Mouse (Mus musculus) liver, embryonic 15.5 days (tissue): ENCODE measurements around the gene Pecam1. TPM values are rescaled to one million over a fixed set of nuclear protein-coding genes. Genes with fewer than 3 reads are reported as not detected.

ENCODE experiments used
- ATAC-seq: fragments of 200-750 bp; cut with Nextera tagmentation; 2 replicates; pipeline ENCODE4 v1.8.0; 2017; ENCODE audit warnings: moderate number of reproducible peaks, mild to moderate bottlenecking, moderate library complexity; ENCODE audit not compliant: insufficient read depth
- H3K27ac ChIP-seq: fragments of 300-500 bp; sonication (generic); replicated peaks from 2 replicates; pipeline ENCODE4 v1.5.1; 2015; ENCODE audit warnings: mild to moderate bottlenecking, inconsistent platforms
- H3K27me3 ChIP-seq: fragments of 300-500 bp; sonication (generic); 2 replicates; pipeline ENCODE4 v1.6.1; 2015; ENCODE audit warnings: mild to moderate bottlenecking, inconsistent platforms
- H3K36me3 ChIP-seq: fragments of 300-500 bp; sonication (generic); replicated peaks from 2 replicates; pipeline ENCODE4 v1.6.1; 2015; ENCODE audit warnings: moderate library complexity, mild to moderate bottlenecking, inconsistent platforms
- H3K4me1 ChIP-seq: fragments of 300-500 bp; sonication (generic); replicated peaks from 2 replicates; pipeline ENCODE4 v1.6.1; 2015; ENCODE audit warnings: inconsistent platforms
- H3K4me2 ChIP-seq: fragments of 300-500 bp; sonication (generic); 2 replicates; pipeline ENCODE4 v1.6.1; 2015; ENCODE audit warnings: moderate library complexity, mild to moderate bottlenecking, inconsistent platforms
- H3K4me3 ChIP-seq: fragments of 300-500 bp; sonication (generic); replicated peaks from 2 replicates; pipeline ENCODE4 v1.5.1; 2015; ENCODE audit warnings: mild to moderate bottlenecking, inconsistent platforms
- H3K9ac ChIP-seq: fragments of 300-500 bp; sonication (generic); 2 replicates; pipeline ENCODE4 v1.6.1; 2015; ENCODE audit warnings: moderate library complexity, mild to moderate bottlenecking, inconsistent platforms
- H3K9me3 ChIP-seq: fragments of 300-500 bp; sonication (generic); replicated peaks from 2 replicates; pipeline ENCODE4 v1.6.1; 2016; ENCODE audit warnings: inconsistent platforms
- WGBS: fragments of 180-500 bp; shearing (Covaris S2); methylation state at CpG from one replicate; pipeline ENCODE4 v1.1.7; 2015; ENCODE audit warnings: mixed read lengths; ENCODE audit not compliant: insufficient replicate concordance; 5-methylcytosine and 5-hydroxymethylcytosine counted together
- polyA plus RNA-seq: library from polyadenylated mRNA; unstranded; fragments of >200 nt; fragmentation: Nextera tagmentation; extraction: Ambion mirVana; gene quantifications from 2 replicates; pipeline ENCODE4 v1.2.1, GENCODE M21; 2015

Gene Pecam1
- polyA plus RNA-seq, 1 experiment from 2014 or later = 7.0 TPM

- Histone ChIP-seq H3K4me3 (no peak overlapping the region), H3K4me1 (no peaks in the 10 kb centered on the region), H3K9me3 (no peaks in the 10 kb centered on the region), H3K36me3 (peaks cover 90% of the 10 kb centered on the region), H3K9ac (no peak overlapping the region), H3K27ac (no peak overlapping the region), H3K27me3 (no peaks in the 10 kb centered on the region), H3K4me2 (no peak overlapping the region)
- peak; percentile 23; the same call in 1 of the 2 replicates for ATAC-seq
- WGBS = 63% methylated on average over 9 of the region's 9 CpGs
These were observed 20.0 kb upstream of the Pecam1 start for GRCm38 (mm10) chr11:106770195-106770974.

GRCm38 (mm10) chr11:106767516-106767915 lies 17.1 kb upstream of the Pecam1 start:
- WGBS = 79% methylated on average over 4 of the region's 4 CpGs
- ATAC-seq = no peak

GRCm38 (mm10) chr11:106766611-106767162 lies 16.3 kb upstream of the Pecam1 start:
- H3K36me3 ChIP-seq = peaks cover 59% of the 10 kb centered on the region
- H3K27me3 ChIP-seq = no peaks in the 10 kb centered on the region
- H3K9ac ChIP-seq = no peak overlapping the region
- H3K27ac ChIP-seq = no peak overlapping the region
- H3K4me2 ChIP-seq = no peak overlapping the region
- no peak for ATAC-seq
- no peak overlapping the region for H3K4me3 ChIP-seq
- H3K9me3 ChIP-seq = no peaks in the 10 kb centered on the region
- 77% methylated on average over 4 of the region's 4 CpGs for WGBS
- peaks cover 20% of the 10 kb centered on the region for H3K4me1 ChIP-seq

More at GRCm38 (mm10) chr11:106767516-106767915, 17.1 kb upstream of the Pecam1 start:
- no peaks in the 10 kb centered on the region for H3K27me3 ChIP-seq
- H3K9ac ChIP-seq = no peak overlapping the region
- peaks cover 15% of the 10 kb centered on the region for H3K4me1 ChIP-seq
- peaks cover 66% of the 10 kb centered on the region for H3K36me3 ChIP-seq
- no peak overlapping the region for H3K4me3 ChIP-seq
- H3K9me3 ChIP-seq = no peaks in the 10 kb centered on the region
- no peak overlapping the region for H3K27ac ChIP-seq
- H3K4me2 ChIP-seq = no peak overlapping the region

GRCm38 (mm10) chr11:106762800-106763185 lies 12.4 kb upstream of the Pecam1 start:
- peaks cover 21% of the 10 kb centered on the region for H3K4me1 ChIP-seq
- H3K4me2 ChIP-seq = no peak overlapping the region
- no peak for ATAC-seq
- H3K36me3 ChIP-seq = peaks cover 27% of the 10 kb centered on the region
- H3K9ac ChIP-seq = no peak overlapping the region
- peak overlapping the region; percentile 68 for H3K27ac ChIP-seq
- H3K9me3 ChIP-seq = no peaks in the 10 kb centered on the region
- WGBS = 45% methylated on average over 9 of the region's 9 CpGs
- H3K27me3 ChIP-seq = no peaks in the 10 kb centered on the region
- H3K4me3 ChIP-seq = no peak overlapping the region

- Histone ChIP-seq H3K27ac (peak overlapping the region; percentile 68), H3K4me3 (no peak overlapping the region), H3K9me3 (no peaks in the 10 kb centered on the region), H3K4me1 (peaks cover 24% of the 10 kb centered on the region), H3K27me3 (no peaks in the 10 kb centered on the region), H3K4me2 (no peak overlapping the region), H3K9ac (no peak overlapping the region), H3K36me3 (peaks cover 22% of the 10 kb centered on the region)
- ATAC-seq = peak; percentile 35; the same call in 1 of the 2 replicates
- 12% methylated on average over 5 of the region's 5 CpGs for WGBS
These were observed 11.8 kb upstream of the Pecam1 start for GRCm38 (mm10) chr11:106762139-106762799.

- H3K4me1 ChIP-seq = peaks cover 24% of the 10 kb centered on the region
- H3K9ac ChIP-seq = no peak overlapping the region
- H3K27ac ChIP-seq = no peak overlapping the region
- H3K4me2 ChIP-seq = no peak overlapping the region
- no peaks in the 10 kb centered on the region for H3K9me3 ChIP-seq
- ATAC-seq = no peak
- H3K27me3 ChIP-seq = no peaks in the 10 kb centered on the region
- H3K36me3 ChIP-seq = 0 out of 2 replicates have a peak, but pooled peaks cover 6% of the 10 kb centered on the region
- no peak overlapping the region for H3K4me3 ChIP-seq
- 75% methylated on average over 5 of the region's 5 CpGs for WGBS
These were observed 10.1 kb upstream of the Pecam1 start for GRCm38 (mm10) chr11:106760511-106760910.

- Histone ChIP-seq H3K27me3 (no peaks in the 10 kb centered on the region), H3K36me3 (no peaks in the 10 kb centered on the region), H3K4me1 (peaks cover 17% of the 10 kb centered on the region), H3K9ac (no peak overlapping the region), H3K9me3 (no peaks in the 10 kb centered on the region), H3K27ac (no peak overlapping the region; the same call in 1 of the 2 replicates), H3K4me2 (peak overlapping the region; percentile 21; the same call in 1 of the 2 replicates), H3K4me3 (no peak overlapping the region)
- WGBS = 53% methylated on average over 3 of the region's 3 CpGs
- ATAC-seq = no peak
These were observed 8.6 kb upstream of the Pecam1 start for GRCm38 (mm10) chr11:106759028-106759427.

- ATAC-seq = no peak
- Histone ChIP-seq H3K9ac (no peak overlapping the region), H3K4me2 (no peak overlapping the region), H3K27me3 (peaks cover 11% of the 10 kb centered on the region), H3K4me3 (no peak overlapping the region), H3K36me3 (no peaks in the 10 kb centered on the region), H3K4me1 (peaks cover 16% of the 10 kb centered on the region), H3K27ac (no peak overlapping the region), H3K9me3 (no peaks in the 10 kb centered on the region)
- WGBS = 40% methylated on average over 5 of the region's 5 CpGs
These were observed 5.2 kb upstream of the Pecam1 start for GRCm38 (mm10) chr11:106755583-106755982.

GRCm38 (mm10) chr11:106753314-106753713 lies 2.9 kb upstream of the Pecam1 start:
- 54% methylated on average over 6 of the region's 6 CpGs for WGBS
- Histone ChIP-seq H3K36me3 (no peaks in the 10 kb centered on the region), H3K4me3 (no peak overlapping the region), H3K9ac (no peak overlapping the region), H3K4me1 (peaks cover 16% of the 10 kb centered on the region), H3K4me2 (no peak overlapping the region), H3K9me3 (no peaks in the 10 kb centered on the region), H3K27ac (no peak overlapping the region), H3K27me3 (peaks cover 11% of the 10 kb centered on the region)
- no peak for ATAC-seq

GRCm38 (mm10) chr11:106752103-106752502 lies 1.7 kb upstream of the Pecam1 start:
- Histone ChIP-seq H3K4me1 (peaks cover 12% of the 10 kb centered on the region; the same call in 1 of the 2 replicates), H3K4me2 (peak overlapping the region; percentile 32), H3K9ac (no peak overlapping the region), H3K4me3 (peak overlapping the region; percentile 24), H3K27ac (peak overlapping the region; percentile 57), H3K27me3 (peaks cover 11% of the 10 kb centered on the region), H3K36me3 (no peaks in the 10 kb centered on the region), H3K9me3 (no peaks in the 10 kb centered on the region)
- no peak for ATAC-seq
- 17% methylated on average over 7 of the region's 7 CpGs for WGBS
